Mouse (Mus musculus): ENCODE data around the gene Plekhg3. TPM values are rescaled to one million over a fixed set of nuclear protein-coding genes. Genes with fewer than 3 reads are reported as not detected.

Plekhg3 gene
- polyA plus RNA-seq, 1 experiment from 2014 or later, result 2.1 TPM

- Histone ChIP-seq H3K4me3 (ENCODE audit: low read depth, low read length) (no peak overlapping the region), H3K36me3 (replicated peaks; ENCODE audit: control insufficient read depth, insufficient read depth, low read depth, low read length) (no peaks in the 10 kb centered on the region), H3K9ac (replicated peaks; ENCODE audit: low read length) (no peak overlapping the region), H3K4me2 (ENCODE audit: low read depth, low read length) (no peak overlapping the region), H3K9me3 (replicated peaks; ENCODE audit: control insufficient read depth, low read length) (no peaks in the 10 kb centered on the region), H3K4me1 (ENCODE audit: control insufficient read depth, insufficient read depth, low read length) (no peaks in the 10 kb centered on the region), H3K27me3 (ENCODE audit: control insufficient read depth, insufficient read depth, low read length) (peaks cover 15% of the 10 kb centered on the region), H3K27ac (replicated peaks; ENCODE audit: low read depth, low read length) (no peak overlapping the region)
- 88% methylated on average over 5 of the region's 5 CpGs for WGBS
- no peak for ATAC-seq (replicated peaks; ENCODE audit: insufficient number of reproducible peaks, low FRiP score, low TSS enrichment, low read depth)
- no peak for DNase-seq (ENCODE audit: low spot score)
Measured at GRCm38 (mm10) chr12:76528766-76529165, 1.9 kb upstream of the Plekhg3 start.

GRCm38 (mm10) chr12:76531986-76532925 lies 1.6 kb downstream of the Plekhg3 start:
- H3K27ac ChIP-seq (replicated peaks; ENCODE audit: low read depth, low read length), result no peak overlapping the region
- peak overlapping the region; percentile 69 for H3K4me2 ChIP-seq (ENCODE audit: low read depth, low read length)
- ATAC-seq (replicated peaks; ENCODE audit: insufficient number of reproducible peaks, low FRiP score, low TSS enrichment, low read depth) (no peak), DNase-seq (ENCODE audit: low spot score) (peak; percentile 44)
- WGBS, result 2% methylated on average over 19 of the region's 19 CpGs
- H3K36me3 ChIP-seq (replicated peaks; ENCODE audit: control insufficient read depth, insufficient read depth, low read depth, low read length), result no peaks in the 10 kb centered on the region
- H3K9ac ChIP-seq (replicated peaks; ENCODE audit: low read length), result no peak overlapping the region; the same call in 1 of the 2 replicates
- H3K9me3 ChIP-seq (replicated peaks; ENCODE audit: control insufficient read depth, low read length), result no peaks in the 10 kb centered on the region
- peak overlapping the region; percentile 48 for H3K4me3 ChIP-seq (ENCODE audit: low read depth, low read length)
- H3K27me3 ChIP-seq (ENCODE audit: control insufficient read depth, insufficient read depth, low read length), result peaks cover 21% of the 10 kb centered on the region
- no peaks in the 10 kb centered on the region for H3K4me1 ChIP-seq (ENCODE audit: control insufficient read depth, insufficient read depth, low read length)

DNA sequence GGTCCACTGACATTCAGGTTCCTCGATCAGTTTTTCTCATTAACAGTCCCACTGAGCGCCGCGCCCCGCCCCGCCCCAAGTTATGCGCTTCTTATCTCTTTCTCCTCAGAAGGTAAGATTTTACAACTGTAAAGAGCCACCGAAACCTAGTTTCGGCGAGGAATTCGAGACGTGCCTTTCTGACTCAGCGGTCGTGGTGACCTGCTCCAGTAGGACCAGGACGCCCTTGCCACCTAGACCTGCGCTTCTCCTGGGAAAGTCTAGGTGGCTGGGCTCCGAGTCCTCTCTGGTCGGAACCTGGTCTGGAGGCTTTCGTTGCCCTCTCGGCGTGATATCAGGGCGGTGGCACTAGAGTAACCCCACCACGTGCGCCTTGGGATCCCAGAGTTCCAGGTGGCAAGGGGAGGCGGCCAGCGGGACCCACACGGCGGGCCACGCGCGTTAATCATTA lies 2.3 kb downstream of the Plekhg3 start:
- Histone ChIP-seq H3K4me2 (ENCODE audit: low read depth, low read length) (peak overlapping the region; percentile 69), H3K9me3 (replicated peaks; ENCODE audit: control insufficient read depth, low read length) (no peaks in the 10 kb centered on the region), H3K27me3 (ENCODE audit: control insufficient read depth, insufficient read depth, low read length) (peaks cover 21% of the 10 kb centered on the region), H3K4me3 (ENCODE audit: low read depth, low read length) (peak overlapping the region; percentile 48), H3K36me3 (replicated peaks; ENCODE audit: control insufficient read depth, insufficient read depth, low read depth, low read length) (no peaks in the 10 kb centered on the region), H3K9ac (replicated peaks; ENCODE audit: low read length) (peak overlapping the region; percentile 53), H3K4me1 (ENCODE audit: control insufficient read depth, insufficient read depth, low read length) (no peaks in the 10 kb centered on the region), H3K27ac (replicated peaks; ENCODE audit: low read depth, low read length) (no peak overlapping the region)
- DNase-seq (ENCODE audit: low spot score) (no peak), ATAC-seq (replicated peaks; ENCODE audit: insufficient number of reproducible peaks, low FRiP score, low TSS enrichment, low read depth) (peak; percentile 24; the same call in 1 of the 2 replicates)
- WGBS, result under 1% methylated on average over 31 of the region's 31 CpGs

- ATAC-seq (replicated peaks; ENCODE audit: insufficient number of reproducible peaks, low FRiP score, low TSS enrichment, low read depth) (peak; percentile 55), DNase-seq (ENCODE audit: low spot score) (peak; percentile 76)
- Histone ChIP-seq H3K4me1 (ENCODE audit: control insufficient read depth, insufficient read depth, low read length) (no peaks in the 10 kb centered on the region), H3K36me3 (replicated peaks; ENCODE audit: control insufficient read depth, insufficient read depth, low read depth, low read length) (no peaks in the 10 kb centered on the region), H3K4me2 (ENCODE audit: low read depth, low read length) (peak overlapping the region; percentile 69), H3K27ac (replicated peaks; ENCODE audit: low read depth, low read length) (no peak overlapping the region), H3K27me3 (ENCODE audit: control insufficient read depth, insufficient read depth, low read length) (peaks cover 21% of the 10 kb centered on the region), H3K9ac (replicated peaks; ENCODE audit: low read length) (peak overlapping the region; percentile 53), H3K9me3 (replicated peaks; ENCODE audit: control insufficient read depth, low read length) (no peaks in the 10 kb centered on the region), H3K4me3 (ENCODE audit: low read depth, low read length) (peak overlapping the region; percentile 48)
- under 1% methylated on average over 73 of the region's 74 CpGs for WGBS
Measured at GRCm38 (mm10) chr12:76533377-76534222, 2.9 kb downstream of the Plekhg3 start.

DNA sequence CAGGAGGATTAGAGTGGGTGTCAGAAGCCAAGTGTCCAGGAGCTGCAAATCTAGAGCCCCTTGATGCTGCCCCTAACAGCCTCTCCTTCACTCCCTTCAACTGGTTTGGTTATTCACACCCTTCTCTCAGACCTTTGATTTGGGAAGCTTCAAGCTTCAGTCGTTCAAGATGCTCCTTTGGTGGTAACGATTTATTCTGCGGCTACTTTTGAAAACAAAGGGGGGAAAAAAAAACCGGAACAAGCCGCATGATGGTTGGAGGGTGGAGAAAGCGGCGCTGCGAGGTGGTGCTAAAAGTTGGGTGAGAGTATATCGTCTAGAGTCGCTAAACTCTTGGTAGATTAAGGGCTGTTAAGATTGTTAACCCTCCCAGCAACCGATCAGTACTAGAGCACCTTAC lies 3.5 kb downstream of the Plekhg3 start:
- H3K9me3 ChIP-seq (replicated peaks; ENCODE audit: control insufficient read depth, low read length), result no peaks in the 10 kb centered on the region
- DNase-seq (ENCODE audit: low spot score), result peak; percentile 18
- H3K27ac ChIP-seq (replicated peaks; ENCODE audit: low read depth, low read length), result no peak overlapping the region
- peaks cover 21% of the 10 kb centered on the region for H3K27me3 ChIP-seq (ENCODE audit: control insufficient read depth, insufficient read depth, low read length)
- H3K9ac ChIP-seq (replicated peaks; ENCODE audit: low read length), result peak overlapping the region; percentile 53
- peak overlapping the region; percentile 69 for H3K4me2 ChIP-seq (ENCODE audit: low read depth, low read length)
- no peaks in the 10 kb centered on the region for H3K4me1 ChIP-seq (ENCODE audit: control insufficient read depth, insufficient read depth, low read length)
- no peaks in the 10 kb centered on the region for H3K36me3 ChIP-seq (replicated peaks; ENCODE audit: control insufficient read depth, insufficient read depth, low read depth, low read length)
- ATAC-seq (replicated peaks; ENCODE audit: insufficient number of reproducible peaks, low FRiP score, low TSS enrichment, low read depth), result no peak
- WGBS, result 2% methylated on average over 11 of the region's 11 CpGs
- peak overlapping the region; percentile 48 for H3K4me3 ChIP-seq (ENCODE audit: low read depth, low read length)

DNA sequence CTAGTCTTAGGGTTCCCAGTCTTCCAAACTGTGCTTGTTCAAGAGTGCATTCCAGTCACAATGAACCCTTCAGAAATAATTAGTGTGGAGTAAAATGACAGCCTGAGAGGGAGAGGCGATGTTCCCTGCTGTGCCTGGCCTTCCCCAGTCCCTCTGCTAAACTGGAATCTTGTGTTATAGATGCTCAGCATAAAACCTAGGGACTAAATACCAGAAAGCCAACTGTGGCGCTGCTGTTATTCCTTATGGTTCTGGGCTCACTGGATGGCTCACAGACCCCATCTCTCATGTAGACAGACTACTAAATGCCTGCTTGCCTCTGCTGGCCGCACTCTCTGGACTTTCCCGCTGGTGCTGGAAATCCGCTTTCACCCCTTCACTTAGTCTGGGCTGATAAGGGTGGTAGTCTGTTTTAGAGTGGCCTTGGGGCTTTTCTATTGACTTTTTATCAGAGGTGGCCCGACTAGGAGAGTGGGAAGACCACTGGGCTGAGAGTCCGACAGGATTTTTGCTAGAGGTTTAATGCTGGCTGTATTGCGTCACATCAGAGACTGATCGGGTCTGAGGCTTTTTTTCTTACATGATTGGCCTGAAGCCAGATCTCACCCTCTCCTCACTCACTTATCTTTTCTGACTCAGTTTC lies 4.1 kb downstream of the Plekhg3 start:
- Histone ChIP-seq H3K9ac (replicated peaks; ENCODE audit: low read length) (no peak overlapping the region), H3K9me3 (replicated peaks; ENCODE audit: control insufficient read depth, low read length) (no peaks in the 10 kb centered on the region), H3K4me2 (ENCODE audit: low read depth, low read length) (peak overlapping the region; percentile 20; the same call in 1 of the 2 replicates), H3K27ac (replicated peaks; ENCODE audit: low read depth, low read length) (no peak overlapping the region), H3K27me3 (ENCODE audit: control insufficient read depth, insufficient read depth, low read length) (peaks cover 21% of the 10 kb centered on the region), H3K4me1 (ENCODE audit: control insufficient read depth, insufficient read depth, low read length) (no peaks in the 10 kb centered on the region), H3K4me3 (ENCODE audit: low read depth, low read length) (peak overlapping the region; percentile 48), H3K36me3 (replicated peaks; ENCODE audit: control insufficient read depth, insufficient read depth, low read depth, low read length) (no peaks in the 10 kb centered on the region)
- WGBS, result 16% methylated on average over 9 of the region's 9 CpGs
- no peak for DNase-seq (ENCODE audit: low spot score)
- no peak for ATAC-seq (replicated peaks; ENCODE audit: insufficient number of reproducible peaks, low FRiP score, low TSS enrichment, low read depth)

DNA sequence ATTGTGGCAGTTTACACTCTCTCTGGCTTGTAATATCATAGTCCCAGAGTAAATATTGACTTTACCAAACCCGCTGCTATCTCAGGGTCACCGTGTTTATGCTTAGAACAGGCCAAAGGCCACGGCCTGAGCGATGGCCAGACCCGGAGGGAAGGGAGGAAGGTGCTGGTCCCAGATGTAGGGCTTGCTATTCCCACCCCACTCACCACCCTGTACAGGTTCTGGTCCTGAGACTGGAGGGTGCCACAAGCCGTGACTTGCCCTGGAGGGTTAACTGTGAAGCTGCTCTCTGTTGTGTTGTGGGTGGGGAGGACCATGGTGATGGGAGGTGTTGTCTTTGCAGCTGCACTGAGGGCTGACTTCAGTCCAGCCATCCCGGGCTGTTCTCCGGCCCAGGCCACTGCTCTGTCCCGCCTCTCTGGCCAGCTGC lies 4.8 kb downstream of the Plekhg3 start:
- H3K4me3 ChIP-seq (ENCODE audit: low read depth, low read length), result no peak overlapping the region
- no peak; the same call in 1 of the 2 replicates for ATAC-seq (replicated peaks; ENCODE audit: insufficient number of reproducible peaks, low FRiP score, low TSS enrichment, low read depth)

More for the DNA sequence above, 4.8 kb downstream of the Plekhg3 start:
- H3K4me2 ChIP-seq (ENCODE audit: low read depth, low read length), result no peak overlapping the region
- H3K4me1 ChIP-seq (ENCODE audit: control insufficient read depth, insufficient read depth, low read length), result no peaks in the 10 kb centered on the region
- no peak overlapping the region for H3K9ac ChIP-seq (replicated peaks; ENCODE audit: low read length)
- H3K27ac ChIP-seq (replicated peaks; ENCODE audit: low read depth, low read length), result no peak overlapping the region
- DNase-seq (ENCODE audit: low spot score), result no peak
- H3K27me3 ChIP-seq (ENCODE audit: control insufficient read depth, insufficient read depth, low read length), result peaks cover 20% of the 10 kb centered on the region
- WGBS, result 24% methylated on average over 9 of the region's 9 CpGs
- no peaks in the 10 kb centered on the region for H3K9me3 ChIP-seq (replicated peaks; ENCODE audit: control insufficient read depth, low read length)
- H3K36me3 ChIP-seq (replicated peaks; ENCODE audit: control insufficient read depth, insufficient read depth, low read depth, low read length), result no peaks in the 10 kb centered on the region
